Mouse (Mus musculus) T-helper 1 cell (primary cell): ENCODE data around the gene Cggbp1.
"Not testable (repeated sequence)": the region's sequence is repeated elsewhere in the genome, so short reads cannot be mapped to it uniquely, and the experiment has no call there.

Source experiments
- in situ Hi-C: fragments of 300-600 bp; cut with MboI, MseI; formaldehyde crosslinking; loops from one replicate; pipeline ENCODE4 v1.15.1; 2025; ENCODE audit warnings: high pct_unique_total_duplicates

Gene Cggbp1

GRCm38 (mm10) chr16:64851563-64852362 lies at the start of gene Cggbp1, which contains the start of gene Zfp654:
TSS of gene Cggbp1 (plus strand) at chr16:64851996.
TSS of gene Zfp654 (minus strand) at chr16:64851652.
- in situ Hi-C loops = no loop called here

DNA sequence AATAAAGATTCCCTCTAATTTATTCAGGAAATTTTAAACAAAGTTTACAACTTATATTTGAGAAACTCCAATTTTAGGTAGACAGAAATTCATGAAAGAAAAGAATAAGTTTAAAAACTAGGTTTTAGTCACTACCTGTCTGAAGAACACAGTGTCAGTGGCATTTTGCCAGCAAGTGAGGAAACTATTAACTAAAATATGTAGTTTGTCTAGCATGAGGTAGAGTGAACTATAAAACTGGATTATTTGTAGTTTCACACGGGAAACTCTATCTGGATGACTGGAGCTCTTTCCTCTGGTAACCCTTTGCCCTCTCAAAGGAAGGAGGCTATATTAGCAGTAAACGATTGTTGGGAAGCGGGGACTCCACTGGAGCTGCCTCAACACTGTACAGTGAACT lies 48.8 kb upstream of the Cggbp1 start:
- in situ Hi-C loops = no loop called here

GRCm38 (mm10) chr16:64817094-64817765 lies 34.6 kb upstream of the Cggbp1 start:
- in situ Hi-C loops = no loop called here

DNA sequence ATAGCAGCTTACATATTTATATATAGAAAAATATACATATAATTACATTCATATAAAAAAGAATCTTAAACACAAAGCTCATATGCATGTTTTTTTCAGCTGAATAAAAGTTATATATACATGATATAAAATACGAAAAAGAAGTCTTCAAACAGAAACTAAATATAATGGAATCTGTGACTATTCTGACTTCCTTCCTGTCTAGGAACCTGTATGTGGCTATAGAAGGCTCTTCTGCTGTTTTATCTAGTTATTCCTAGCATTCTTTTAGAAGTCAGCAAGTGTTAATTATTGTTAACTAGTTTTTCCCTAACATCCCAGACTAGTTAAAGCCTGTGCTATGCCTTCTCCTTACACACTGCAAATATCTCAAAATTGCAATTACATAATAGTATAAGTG lies 27.9 kb upstream of the Cggbp1 start:
- in situ Hi-C loops = no loop called here

DNA sequence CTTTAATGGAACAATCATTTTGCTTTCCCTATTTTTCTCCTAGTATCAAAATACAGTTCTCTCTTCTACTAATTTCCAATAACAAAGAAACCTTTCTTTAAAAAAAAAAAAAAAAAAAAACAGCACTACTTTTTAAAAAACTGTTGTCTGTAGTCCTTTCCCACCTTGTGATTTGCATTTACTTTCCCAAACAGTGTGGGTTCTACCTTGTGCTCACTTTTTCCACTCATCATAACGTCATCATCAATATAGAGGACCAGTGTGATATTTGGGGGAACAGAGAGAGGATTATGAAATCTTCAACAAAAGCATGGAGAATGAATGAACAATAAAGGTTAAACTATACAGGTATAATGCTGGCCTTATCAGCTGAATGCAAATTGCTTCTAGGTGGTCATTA lies 27.3 kb upstream of the Cggbp1 start:
- in situ Hi-C loops = no loop called here

- in situ Hi-C loops = no loop called here
Measured at GRCm38 (mm10) chr16:64830291-64830690, 21.5 kb upstream of the Cggbp1 start.

- in situ Hi-C loops = no loop called here
Measured at GRCm38 (mm10) chr16:64835996-64836545, 15.7 kb upstream of the Cggbp1 start.

- in situ Hi-C loops = no loop called here
Measured at GRCm38 (mm10) chr16:64836709-64837108, 15.1 kb upstream of the Cggbp1 start.

GRCm38 (mm10) chr16:64841481-64842373 lies 10.1 kb upstream of the Cggbp1 start:
- in situ Hi-C loops = no loop called here

GRCm38 (mm10) chr16:64842374-64842729 lies 9.4 kb upstream of the Cggbp1 start:
- in situ Hi-C loops = no loop called here

GRCm38 (mm10) chr16:64845947-64846346 lies 5.8 kb upstream of the Cggbp1 start:
- in situ Hi-C loops = no loop called here

DNA sequence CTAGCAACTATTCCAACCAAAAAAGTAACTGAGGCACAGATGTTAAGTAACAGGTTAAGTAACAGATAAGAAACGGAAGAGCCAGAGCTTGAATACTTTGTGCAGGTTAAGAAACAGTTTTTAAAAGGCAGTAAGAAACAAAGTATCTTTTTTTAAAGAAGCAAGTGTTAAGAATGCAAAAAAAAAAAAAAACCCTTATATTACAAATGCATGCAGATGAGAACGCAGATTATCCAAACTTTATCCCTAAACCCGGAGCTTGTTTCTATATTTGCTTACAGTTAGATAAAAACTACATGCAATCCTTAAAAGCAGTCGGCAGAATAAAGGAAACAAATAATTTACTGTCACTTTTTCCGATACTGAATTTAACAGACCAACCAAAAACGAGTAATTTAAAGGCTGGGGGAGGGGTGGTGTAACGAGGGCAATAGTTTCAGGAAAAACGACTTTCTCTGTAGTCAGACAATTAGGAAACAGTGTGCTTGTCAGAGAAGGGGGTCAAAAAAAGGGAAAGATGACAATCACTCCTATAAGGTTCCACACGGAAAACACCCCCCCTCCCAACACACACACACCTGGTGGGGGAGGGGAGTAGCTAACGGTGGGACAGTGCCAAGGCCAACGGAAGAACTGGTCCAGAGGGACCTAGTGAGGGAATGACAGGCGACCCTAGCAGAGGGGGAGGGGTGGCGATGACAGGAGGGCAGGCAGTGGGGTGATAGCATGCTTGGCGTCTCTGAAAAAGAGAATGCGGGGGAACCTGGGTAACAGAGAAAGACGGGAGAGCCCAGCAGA lies 1.3 kb upstream of the Cggbp1 start:
- in situ Hi-C loops = no loop called here

DNA sequence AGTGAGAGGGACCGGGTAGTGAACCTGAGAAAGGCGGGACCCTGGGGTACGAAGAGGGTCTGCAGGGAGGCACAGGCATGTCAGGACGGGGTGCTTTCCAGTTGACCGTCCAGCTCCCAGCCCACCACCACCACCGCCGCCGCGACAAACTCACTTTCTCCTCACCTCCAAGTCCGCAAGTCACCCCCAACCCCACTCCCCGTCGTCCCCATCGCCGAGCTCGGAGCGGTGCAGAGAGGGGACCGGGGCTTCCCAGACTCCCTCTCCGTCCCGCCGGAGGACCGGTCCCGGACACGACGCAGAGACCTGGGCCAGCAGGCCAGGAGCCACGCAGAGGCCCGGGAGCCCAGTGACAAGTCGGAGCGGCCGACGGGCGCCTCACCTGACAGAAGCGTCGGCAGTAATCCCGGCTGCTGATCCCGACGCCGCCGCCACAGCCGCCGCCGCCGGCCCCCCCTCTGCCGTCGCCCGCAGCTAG lies 672 bp upstream of the Cggbp1 start:
- in situ Hi-C loops = no loop called here

DNA sequence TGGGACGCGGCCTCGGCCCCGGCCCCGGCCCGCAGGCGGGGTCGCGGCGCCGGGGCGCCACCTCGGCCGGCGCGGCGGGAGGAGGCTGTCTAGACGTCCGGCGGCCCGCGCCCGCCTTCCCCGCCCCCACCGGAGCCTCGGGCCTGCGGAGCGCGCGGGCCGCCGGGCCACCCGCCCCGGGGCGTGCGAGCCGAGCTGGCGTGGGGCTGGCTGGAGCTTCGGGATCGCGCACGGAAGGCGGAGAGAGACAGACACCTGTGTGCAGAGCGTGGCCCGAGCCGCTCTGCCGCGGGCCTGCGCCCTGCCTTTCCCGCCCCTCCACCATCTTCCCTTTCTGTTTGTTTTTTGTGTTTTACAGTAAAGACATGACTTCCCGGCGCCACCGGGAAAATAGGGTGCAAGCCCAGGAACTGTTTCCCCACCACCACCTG lies 660 bp downstream of the Cggbp1 start:
- in situ Hi-C loops = no loop called here

DNA sequence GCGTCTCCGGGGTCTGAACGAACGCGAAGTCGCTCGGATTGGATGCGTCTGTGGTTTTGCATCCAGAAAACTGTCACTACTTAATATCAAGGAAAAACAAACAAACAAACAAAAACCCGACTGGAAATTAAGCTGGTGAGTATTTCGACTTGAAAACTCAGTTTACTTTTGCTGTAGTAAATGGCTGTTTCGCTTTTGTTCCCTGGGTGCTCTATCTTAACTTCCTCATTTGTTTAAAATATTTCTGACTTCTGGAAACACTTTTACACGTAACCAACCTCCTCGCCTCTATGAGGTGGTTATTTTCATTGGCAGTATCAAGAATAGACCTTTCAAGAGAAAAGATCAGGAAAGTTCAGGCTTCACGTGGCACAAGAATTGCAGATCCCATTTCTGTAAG lies 1.1 kb downstream of the Cggbp1 start:
- in situ Hi-C loops = no loop called here

DNA sequence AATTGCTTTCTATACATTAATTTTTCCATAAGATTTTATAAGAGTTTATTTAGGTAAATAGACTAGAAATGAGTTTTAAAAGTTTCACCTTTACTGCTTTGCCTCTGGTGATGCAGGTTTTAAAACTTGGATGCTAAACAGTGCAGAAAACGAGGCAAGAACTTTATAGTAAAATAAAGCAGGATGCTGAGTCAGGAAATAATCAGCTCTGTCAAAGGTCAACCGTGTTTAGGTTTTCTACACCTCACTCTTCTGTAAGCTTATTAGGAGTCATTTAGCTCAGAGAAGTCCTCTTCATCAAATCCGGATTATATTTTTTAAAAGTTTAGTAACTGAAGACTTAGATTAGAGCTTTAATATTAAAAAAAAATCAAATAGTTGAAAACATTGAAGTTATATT lies 5.2 kb downstream of the Cggbp1 start:
- in situ Hi-C loops = no loop called here

DNA sequence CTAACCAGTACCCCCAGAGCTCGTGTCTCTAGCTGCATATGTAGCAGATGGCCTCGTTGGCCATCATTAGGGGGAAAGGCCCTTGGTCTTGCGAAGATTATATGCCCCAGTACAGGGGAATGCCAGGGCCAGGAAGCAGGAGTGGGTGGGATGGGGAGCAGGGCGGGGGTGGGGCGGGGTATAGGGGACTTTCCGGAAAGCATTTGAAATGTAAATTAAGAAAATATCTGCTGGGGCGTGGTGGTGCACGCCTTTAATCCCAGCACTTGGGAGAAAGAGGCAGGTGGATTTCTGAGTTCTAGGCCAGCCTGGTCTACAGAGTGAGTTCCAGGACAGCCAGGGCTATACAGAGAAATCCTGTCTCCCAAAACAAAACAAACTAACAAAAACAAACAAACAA lies 14.0 kb downstream of the Cggbp1 start:
- in situ Hi-C loops = not testable (repeated sequence)

DNA sequence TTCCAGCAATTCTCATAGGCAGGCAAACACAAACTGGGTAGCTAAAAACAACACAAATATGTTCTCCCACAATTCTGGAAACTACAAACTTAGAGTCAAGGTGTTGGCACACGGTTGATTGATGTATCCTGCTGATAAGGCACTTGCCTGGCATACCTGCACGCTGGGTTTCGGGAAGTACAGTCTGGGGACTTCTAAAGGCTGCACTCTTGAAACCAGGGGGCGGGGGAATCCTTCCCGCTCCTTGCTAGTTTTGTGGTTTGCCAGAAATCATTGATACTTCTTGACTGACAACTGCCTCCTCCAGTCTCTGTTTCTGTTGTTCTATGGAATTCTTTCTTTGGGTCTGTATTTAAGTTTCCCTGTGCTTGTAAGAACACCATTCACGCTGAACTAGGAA lies 16.8 kb downstream of the Cggbp1 start:
- in situ Hi-C loops = no loop called here

DNA sequence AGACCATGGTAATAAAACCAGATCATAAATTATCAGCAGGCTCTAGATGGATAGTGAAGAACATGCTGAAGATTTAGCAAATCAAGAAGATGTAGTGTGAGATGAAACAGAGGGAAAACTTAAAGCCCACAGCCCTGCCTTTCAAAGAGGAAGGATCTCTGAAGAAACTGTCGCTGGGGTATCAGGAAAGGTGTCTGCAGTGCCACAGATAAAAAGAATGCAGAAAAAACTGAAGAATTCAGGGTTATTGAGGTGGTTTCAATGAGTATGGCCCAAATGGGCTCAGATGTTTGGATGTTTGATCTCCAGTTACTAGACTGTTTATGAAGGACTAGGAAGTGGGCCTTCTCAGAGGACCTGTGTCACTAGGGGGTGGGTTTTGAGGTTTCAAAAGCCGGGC lies 17.8 kb downstream of the Cggbp1 start:
- in situ Hi-C loops = no loop called here

- in situ Hi-C loops = no loop called here
Measured at GRCm38 (mm10) chr16:64872296-64872695, 20.5 kb downstream of the Cggbp1 start.

GRCm38 (mm10) chr16:64872841-64873240 lies 21.0 kb downstream of the Cggbp1 start:
- in situ Hi-C loops = no loop called here
